Mouse (Mus musculus): ENCODE measurements around the gene Tbc1d5.

- no peak for TF ChIP-seq CTCF (IDR thresholded peaks at IDR 0.05; ENCODE audit: insufficient read depth, low read length)
- no peak for TF ChIP-seq POLR2A (IDR thresholded peaks at IDR 0.05; ENCODE audit: borderline replicate concordance, extremely low read depth, low read depth, low read length)
These were observed 494.0 kb downstream of the Tbc1d5 start for GRCm38 (mm10) chr17:50684960-50685645.

All from lung, adult 2 months (tissue).